Mouse (Mus musculus): ENCODE results near the gene Rps15.

Rps15 gene

GRCm38 (mm10) chr10:80260642-80261584 is 31.3 kb upstream of the Rps15 start, which contains the start of the genes Gamt and Dazap1:
Gamt (minus strand) TSS chr10:80261012.
Dazap1 (plus strand) TSS chr10:80261486.
- peak; percentile 97 to 98 for DNase-seq (ENCODE audit: low spot score in 2 of 2)

GRCm38 (mm10) chr10:80261585-80261968 is 30.7 kb upstream of the Rps15 start:
- DNase-seq (ENCODE audit: low spot score in 2 of 2): peak; percentile 94 to 95

GRCm38 (mm10) chr10:80262169-80262568 is 30.1 kb upstream of the Rps15 start:
- no peak for DNase-seq (ENCODE audit: low spot score in 2 of 2)

GRCm38 (mm10) chr10:80262776-80263365 is 29.4 kb upstream of the Rps15 start:
- DNase-seq (ENCODE audit: low spot score in 2 of 2): no peak

GRCm38 (mm10) chr10:80264341-80265148 is 27.7 kb upstream of the Rps15 start:
- DNase-seq (ENCODE audit: low spot score in 2 of 2): peak; percentile 99

- DNase-seq (ENCODE audit: low spot score in 2 of 2): no peak
Observed at GRCm38 (mm10) chr10:80265149-80265486, 27.1 kb upstream of the Rps15 start.

GRCm38 (mm10) chr10:80270099-80270498 is 22.2 kb upstream of the Rps15 start:
- DNase-seq (ENCODE audit: low spot score in 2 of 2): no peak

GRCm38 (mm10) chr10:80270734-80271181 is 21.5 kb upstream of the Rps15 start:
- DNase-seq (ENCODE audit: low spot score in 2 of 2): peak in 1 of 2 experiments; percentile 45

- no peak for DNase-seq (ENCODE audit: low spot score in 2 of 2)
Observed at GRCm38 (mm10) chr10:80271186-80271843, 20.9 kb upstream of the Rps15 start.

- DNase-seq (ENCODE audit: low spot score in 2 of 2): no peak
Observed at GRCm38 (mm10) chr10:80271870-80272585, 20.2 kb upstream of the Rps15 start.

GRCm38 (mm10) chr10:80273847-80274246 is 18.4 kb upstream of the Rps15 start:
- no peak for DNase-seq (ENCODE audit: low spot score in 2 of 2)

GRCm38 (mm10) chr10:80276238-80276637 is 16.0 kb upstream of the Rps15 start:
- no peak for DNase-seq (ENCODE audit: low spot score in 2 of 2)

GRCm38 (mm10) chr10:80278390-80278789 is 13.9 kb upstream of the Rps15 start:
- no peak for DNase-seq (ENCODE audit: low spot score in 2 of 2)

- DNase-seq (ENCODE audit: low spot score in 2 of 2): no peak
Observed at GRCm38 (mm10) chr10:80279273-80279672, 13.0 kb upstream of the Rps15 start.

GRCm38 (mm10) chr10:80281304-80281703 is 10.9 kb upstream of the Rps15 start:
- no peak for DNase-seq (ENCODE audit: low spot score in 2 of 2)

GRCm38 (mm10) chr10:80281921-80282371 is 10.3 kb upstream of the Rps15 start:
- DNase-seq (ENCODE audit: low spot score in 2 of 2): no peak

GRCm38 (mm10) chr10:80282481-80283441 is 9.5 kb upstream of the Rps15 start:
- no peak for DNase-seq (ENCODE audit: low spot score in 2 of 2)

GRCm38 (mm10) chr10:80285222-80286070 is 6.8 kb upstream of the Rps15 start:
- DNase-seq (ENCODE audit: low spot score in 2 of 2): no peak

GRCm38 (mm10) chr10:80288097-80288496 is 4.2 kb upstream of the Rps15 start:
- DNase-seq (ENCODE audit: low spot score in 2 of 2): no peak

Measured in spleen, postnatal 4 days (tissue).